Mouse (Mus musculus) skeletal muscle tissue, postnatal 0 days (tissue): ENCODE measurements around the gene Ugt2a3. TPM values are rescaled to one million over a fixed set of nuclear protein-coding genes. Genes with fewer than 3 reads are reported as not detected.

Experiments used
- polyA plus RNA-seq: library from polyadenylated mRNA; unstranded; fragments of >200 nt; fragmentation: Nextera tagmentation; extraction: Ambion mirVana; gene quantifications from 2 replicates; pipeline ENCODE4 v1.2.1, GENCODE M21; 2015

Ugt2a3 gene
- not detected in 2 replicates for polyA plus RNA-seq

GRCm38 (mm10) chr5:87336961-87337697 lies at the start of gene Ugt2a3:
Gene Ugt2a3, minus strand, starts transcription at chr5:87337195.

Other genes with a start within 250 kb of the Ugt2a3 start
- gene Ugt2b36, start 244.6 kb downstream of the Ugt2a3 start, polyA plus RNA-seq, result not detected in 2 replicates
- 0.18 TPM in 1 of 2 replicates, not detected in the other for gene Ugt2b5, start 196.9 kb downstream of the Ugt2a3 start, polyA plus RNA-seq
- gene Ugt2b37, start 82.4 kb downstream of the Ugt2a3 start, polyA plus RNA-seq, result not detected in 2 replicates
- not detected in 2 replicates for gene Ugt2b38, start 87.0 kb upstream of the Ugt2a3 start, polyA plus RNA-seq
- gene Ugt2a2, start 145.1 kb upstream of the Ugt2a3 start, polyA plus RNA-seq, result not detected in 2 replicates
- not detected in 2 replicates for gene Gm43638, start 149.6 kb upstream of the Ugt2a3 start, polyA plus RNA-seq
- gene Ugt2a1, start 153.7 kb upstream of the Ugt2a3 start, polyA plus RNA-seq, result not detected in 2 replicates
- gene Sult1b1, start 201.0 kb upstream of the Ugt2a3 start, polyA plus RNA-seq, result not detected in 2 replicates
- gene Sult1d1, start 231.8 kb upstream of the Ugt2a3 start, polyA plus RNA-seq, result not detected in 2 replicates